Mouse (Mus musculus) testis, postnatal 10 days (tissue): ENCODE results near the gene Rxfp3.
"Not testable (repeated sequence)": the region's sequence is repeated elsewhere in the genome, so short reads cannot be mapped to it uniquely, and the experiment has no call there.

Experiments used
- DNase-seq: peaks from one replicate; pipeline ENCODE4 v3.0.0; 2021; ENCODE audit warnings: low spot score

Gene Rxfp3

DNA sequence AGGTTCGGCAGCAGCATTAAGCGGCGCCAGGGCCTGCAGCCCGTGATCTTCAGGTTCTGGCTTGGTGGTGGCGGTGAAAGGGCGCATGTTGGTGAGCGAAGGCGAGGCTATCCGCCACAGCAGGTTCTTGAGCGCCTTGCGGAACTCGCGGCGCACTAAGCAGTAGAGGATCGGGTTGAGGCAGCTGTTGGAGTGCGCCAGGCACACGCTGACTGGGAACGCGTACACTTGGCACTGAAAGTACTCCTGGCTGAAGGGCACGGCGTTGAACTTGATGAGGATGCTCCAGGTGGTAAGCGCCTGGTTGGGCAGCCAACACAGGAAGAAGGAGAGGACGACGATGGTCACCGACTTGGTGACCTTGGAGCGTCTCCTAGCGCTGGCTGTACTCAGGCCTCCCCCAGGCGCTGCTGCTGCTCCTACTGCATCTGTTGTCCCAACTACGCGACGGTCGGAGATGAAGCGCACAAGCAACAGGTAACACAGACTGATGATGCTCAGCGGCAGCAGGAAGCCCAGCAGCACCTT is 1.8 kb downstream of the Rxfp3 start:
- DNase-seq, result no peak

DNA sequence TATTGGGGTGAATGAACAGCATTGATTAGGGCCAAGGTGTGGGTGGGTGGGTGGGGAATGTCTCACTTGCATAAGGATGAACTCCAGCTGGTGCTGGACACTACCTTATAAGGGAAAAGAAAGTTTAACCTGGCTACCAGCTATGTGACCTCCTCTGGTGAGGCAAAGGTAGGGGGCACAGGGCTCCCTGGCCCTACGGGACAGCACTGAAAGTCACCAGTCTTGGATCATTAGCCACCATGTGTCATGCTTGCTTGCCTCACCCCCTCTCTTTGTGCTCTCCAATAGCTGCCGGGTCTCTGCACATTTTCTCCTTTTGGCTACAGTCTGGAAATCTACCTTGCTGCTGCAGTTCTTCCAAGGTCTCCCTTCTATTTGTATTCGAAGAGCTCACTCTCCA is 7.6 kb downstream of the Rxfp3 start:
- no peak for DNase-seq

DNA sequence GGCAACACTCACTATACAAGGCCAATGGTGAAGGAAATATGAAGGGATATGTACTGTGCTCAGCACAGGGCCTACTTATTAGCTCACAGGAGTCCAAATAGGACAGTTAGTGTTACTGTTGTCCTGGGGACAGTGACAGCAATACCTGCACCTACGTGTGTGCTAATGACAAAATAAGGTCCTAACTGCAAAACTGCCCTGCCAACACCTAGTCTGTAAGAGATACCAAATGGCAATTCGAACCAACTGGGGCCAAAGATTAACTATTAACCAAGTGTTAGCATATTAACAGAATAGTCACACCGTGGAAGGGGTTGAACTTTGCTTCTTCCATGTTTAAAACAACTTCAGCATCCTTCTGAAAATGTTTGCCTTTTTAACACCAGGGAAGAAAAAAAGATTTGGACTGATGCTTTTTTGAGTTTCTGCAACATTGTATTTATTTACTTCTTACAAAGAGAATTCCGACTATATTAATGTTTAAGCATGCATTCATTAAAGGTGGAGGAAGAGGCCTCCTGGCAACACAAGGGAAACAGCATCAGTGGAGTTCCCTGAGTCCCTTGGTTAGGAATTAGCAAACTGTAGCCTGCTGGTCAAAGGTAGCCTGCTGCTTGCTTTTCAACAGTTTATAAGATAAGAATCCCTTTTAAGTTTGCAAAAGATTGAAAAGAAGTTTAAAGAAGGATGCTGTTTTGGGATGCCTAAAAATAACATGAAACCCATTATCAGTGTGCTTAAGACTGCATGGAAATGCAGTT is 10.8 kb downstream of the Rxfp3 start:
- no peak for DNase-seq

DNA sequence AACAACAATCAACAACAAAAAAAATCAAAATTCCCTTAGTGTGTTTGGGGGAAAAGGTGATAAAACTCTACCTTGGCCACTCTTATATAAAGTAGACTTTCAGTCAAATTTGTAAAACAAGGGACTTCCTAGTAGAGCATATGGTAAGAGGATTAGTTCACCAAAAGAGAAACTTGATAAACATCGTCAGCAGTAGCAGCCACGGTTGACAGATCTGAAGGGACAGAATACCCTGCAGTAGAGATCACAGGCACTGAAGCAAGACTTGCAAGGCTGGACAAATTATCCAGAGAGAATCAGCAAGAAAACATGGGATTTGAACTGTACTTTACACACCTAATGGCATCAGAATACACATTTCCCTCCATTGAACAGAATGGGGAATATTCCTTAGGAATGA is 22.9 kb downstream of the Rxfp3 start:
- DNase-seq, result no peak

DNA sequence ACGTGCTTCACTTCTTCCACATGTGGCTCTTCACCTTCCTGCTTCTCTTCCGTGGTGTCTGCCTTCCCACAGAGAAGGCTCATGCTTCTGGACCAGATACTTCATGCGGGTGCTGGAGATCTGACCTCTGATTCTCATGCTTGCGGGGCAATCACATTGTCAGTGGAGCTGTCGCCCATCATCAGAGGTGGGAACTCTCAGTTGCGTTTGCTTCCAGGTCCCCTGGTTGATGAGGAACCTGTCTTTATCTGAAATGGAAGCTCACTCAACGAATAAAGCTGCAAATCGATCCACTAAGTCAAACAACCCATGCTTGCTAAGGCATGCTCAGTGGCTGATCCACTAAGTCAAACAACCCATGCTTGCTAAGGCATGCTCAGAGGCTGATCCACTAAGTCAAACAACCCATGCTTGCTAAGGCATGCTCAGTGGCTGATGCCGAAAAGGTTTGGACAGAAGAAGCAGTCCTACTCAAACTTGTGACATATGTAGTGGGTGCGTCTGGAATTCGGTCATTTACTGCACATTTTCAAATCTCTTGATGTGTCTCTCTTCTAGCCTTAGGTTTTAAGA is 26.7 kb downstream of the Rxfp3 start:
- no peak for DNase-seq

DNA sequence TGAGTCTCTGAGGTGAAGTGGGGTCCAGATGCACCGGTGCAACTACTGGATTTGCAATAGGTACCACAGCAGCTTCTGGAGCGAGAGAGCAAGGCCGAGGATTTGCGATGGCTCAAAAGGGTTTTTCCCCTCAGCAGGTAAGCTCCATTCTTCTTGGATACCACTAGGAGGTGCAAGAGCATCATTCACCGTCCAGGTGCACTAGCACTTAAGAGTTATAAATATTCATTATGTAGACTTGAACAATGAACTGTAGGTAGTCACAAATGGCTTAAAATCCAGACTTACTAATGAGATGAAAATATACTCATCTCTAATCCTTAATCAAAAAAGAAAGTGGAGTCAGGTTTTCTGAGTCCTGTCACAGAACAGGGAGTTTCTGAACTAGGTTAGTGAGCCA is 29.0 kb downstream of the Rxfp3 start:
- DNase-seq, result no peak

DNA sequence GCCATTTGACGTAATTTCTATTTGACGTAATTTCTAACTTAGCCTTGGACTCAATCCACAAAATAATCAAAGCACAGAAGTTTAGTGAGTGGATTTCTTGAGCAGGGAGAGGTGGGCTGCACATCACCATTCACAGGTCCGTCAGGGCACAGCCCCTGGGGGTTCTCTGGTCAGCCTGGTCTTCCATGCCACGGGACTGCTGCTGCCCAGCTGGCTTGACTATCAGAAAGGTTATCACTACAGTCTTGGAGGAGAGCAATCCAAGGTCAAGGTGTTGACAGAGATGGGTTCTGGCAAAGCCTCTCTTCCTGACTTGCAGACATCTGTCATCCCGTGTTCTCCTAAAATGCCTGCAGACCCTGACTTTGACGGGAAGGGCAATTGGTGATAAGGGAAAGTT is 33.1 kb downstream of the Rxfp3 start:
- DNase-seq, result no peak

DNA sequence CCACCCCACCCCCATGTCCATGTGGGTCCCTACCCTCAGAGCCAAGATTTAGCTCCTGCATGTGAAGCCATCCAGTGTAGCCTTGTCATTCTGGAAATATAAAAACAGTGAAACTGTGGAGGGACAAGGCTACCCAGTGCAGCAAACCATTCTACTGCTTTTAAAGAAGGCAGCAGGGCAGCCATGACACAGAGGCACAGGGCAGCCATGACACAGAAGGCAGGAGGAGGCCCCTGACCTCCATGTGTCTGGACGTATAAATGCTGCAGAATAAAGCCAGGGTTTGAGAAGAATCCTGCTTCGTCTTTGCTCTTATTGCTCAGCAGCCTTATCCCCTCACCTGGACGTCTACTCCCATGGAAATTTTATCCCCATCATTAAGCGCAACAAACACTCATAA is 34.0 kb downstream of the Rxfp3 start:
- DNase-seq, result no peak

DNA sequence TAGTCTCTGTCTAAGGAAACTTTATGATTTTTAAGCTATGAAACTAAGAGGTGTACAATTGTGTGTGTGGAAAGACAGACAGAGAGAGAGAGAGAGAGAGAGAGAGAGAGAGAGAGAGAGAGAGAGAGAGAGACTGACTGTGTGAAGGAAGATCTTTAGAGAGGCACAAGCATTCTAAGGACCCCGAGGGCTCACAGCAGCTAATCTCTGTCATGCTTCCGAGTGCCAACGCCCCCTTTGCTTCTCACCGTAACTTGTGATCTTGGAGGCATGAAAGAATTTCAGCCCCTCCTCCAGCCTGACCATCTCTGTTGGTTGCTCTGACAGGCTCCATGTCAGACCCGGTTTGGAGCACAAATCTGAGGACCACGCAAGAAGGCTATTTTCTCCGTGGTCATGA is 37.4 kb downstream of the Rxfp3 start, which contains the start of gene Slc45a2:
TSS of gene Slc45a2 (plus strand) at position 301 of the 400 bp plus-strand sequence.
- no peak for DNase-seq

DNA sequence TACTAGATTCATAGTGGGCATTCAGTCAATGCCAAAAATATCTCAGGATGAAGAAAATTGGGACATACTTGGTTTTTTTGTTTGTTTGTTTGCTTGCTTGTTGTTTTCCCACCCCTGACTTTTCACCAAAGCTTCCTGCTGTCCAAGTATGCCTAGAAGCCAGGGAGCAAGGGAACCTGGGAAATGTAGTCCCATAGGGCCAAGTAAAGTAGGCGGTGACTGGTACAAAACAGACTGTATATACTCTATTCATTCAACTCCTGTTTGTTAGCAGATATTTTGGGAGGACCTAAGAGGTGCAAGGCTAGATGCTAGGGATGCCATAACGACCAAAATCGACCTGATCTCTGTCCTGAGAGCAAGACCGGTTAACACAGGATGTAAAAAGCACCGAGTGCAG is 38.0 kb downstream of the Rxfp3 start:
- no peak for DNase-seq

DNA sequence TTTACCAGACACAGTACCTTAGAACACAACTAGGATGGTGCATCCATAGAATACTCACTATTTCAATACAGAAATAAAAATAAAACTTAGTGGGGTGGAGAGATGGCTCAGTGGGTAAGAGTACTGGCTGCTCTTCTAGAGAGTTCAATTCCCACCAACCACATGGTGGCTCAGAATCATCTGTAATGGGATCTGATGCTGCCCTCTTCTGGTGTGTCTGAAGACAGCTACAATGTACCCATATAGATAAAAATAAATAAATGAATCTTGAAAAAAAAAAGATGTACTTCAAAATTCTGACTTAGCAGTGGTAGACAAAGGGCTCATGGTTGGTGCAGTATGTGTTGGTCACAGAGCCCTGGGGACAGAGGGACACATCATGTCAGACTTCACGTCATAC is 46.2 kb downstream of the Rxfp3 start:
- no peak for DNase-seq

DNA sequence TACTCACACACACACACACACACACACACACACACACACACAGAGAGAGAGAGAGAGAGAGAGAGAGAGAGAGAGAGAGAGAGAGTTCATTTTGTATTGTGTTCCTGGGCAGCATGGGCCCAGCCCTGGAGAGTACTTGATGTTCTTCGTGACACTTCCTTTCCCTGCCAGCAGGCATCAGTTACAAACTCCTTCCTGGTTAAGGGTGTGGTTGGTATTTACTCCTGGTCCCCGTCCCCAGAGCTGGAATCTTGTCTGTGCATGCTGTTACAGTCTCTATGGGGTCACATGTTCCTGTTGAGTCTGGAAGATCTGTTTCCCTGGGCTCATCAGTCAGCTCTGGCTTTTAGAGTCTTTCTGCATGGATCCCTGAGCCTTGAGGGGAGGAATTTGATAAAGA is 47.4 kb downstream of the Rxfp3 start:
- no peak for DNase-seq

DNA sequence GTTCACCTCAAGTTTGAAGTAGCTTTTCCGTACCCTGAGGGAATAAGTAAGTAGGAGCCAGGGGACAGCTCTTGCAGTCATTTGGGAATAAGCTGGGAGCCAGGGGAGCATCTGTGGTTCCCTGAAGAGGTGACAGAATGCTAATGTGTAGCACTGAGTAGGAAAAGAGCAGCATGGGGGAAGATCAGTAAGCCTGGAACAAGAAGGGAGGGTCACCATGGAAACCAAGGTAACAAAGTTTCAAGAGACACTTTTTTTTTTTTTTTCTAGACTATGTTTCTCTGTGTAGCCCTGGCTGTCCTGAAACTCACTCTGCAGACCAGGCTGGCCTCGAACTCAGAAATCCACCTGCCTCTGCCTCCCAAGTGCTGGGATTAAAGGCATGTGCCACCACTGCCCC is 51.3 kb downstream of the Rxfp3 start:
- DNase-seq, result not testable (repeated sequence)

DNA sequence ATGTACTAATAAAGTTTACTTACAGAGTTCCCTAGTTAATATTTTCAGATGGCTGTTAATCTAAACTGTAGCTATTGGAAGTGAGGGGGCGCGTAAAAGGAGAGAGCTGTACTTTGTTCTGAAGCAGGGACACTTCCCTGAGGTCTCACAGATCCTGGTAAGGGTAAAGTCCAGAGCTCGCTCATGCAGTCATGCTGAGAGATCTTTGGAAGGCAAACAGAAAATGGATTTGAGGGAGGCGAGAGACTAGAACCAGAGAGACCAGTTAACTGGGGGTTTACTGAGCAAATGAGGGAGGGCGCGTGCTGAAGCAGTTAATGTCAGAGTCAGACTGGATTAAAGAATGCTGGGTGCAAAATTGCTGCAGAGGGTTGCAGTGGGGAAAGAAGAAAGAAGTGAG is 52.0 kb downstream of the Rxfp3 start:
- DNase-seq, result no peak
